Mouse (Mus musculus): ENCODE results near the gene Azi2. TPM values are rescaled to one million over a fixed set of nuclear protein-coding genes. Genes with fewer than 3 reads are reported as not detected.

Gene Azi2
- polyA plus RNA-seq, 1 experiment from 2014 or later = 58.4 TPM

- Histone ChIP-seq H3K27ac (ENCODE audit: low read length) (no peak overlapping the region), H3K4me1 (ENCODE audit: insufficient read depth, low read depth, low read length) (no peaks in the 10 kb centered on the region), H3K36me3 (ENCODE audit: insufficient read depth, low read length) (no peaks in the 10 kb centered on the region), H3K4me2 (replicated peaks; ENCODE audit: low read depth, low read length) (no peak overlapping the region), H3K27me3 (replicated peaks; ENCODE audit: insufficient read depth, low read length) (no peaks in the 10 kb centered on the region), H3K4me3 (ENCODE audit: low read depth, low read length) (no peak overlapping the region), H3K9me3 (ENCODE audit: low read length) (no peaks in the 10 kb centered on the region), H3K9ac (replicated peaks; ENCODE audit: low read depth) (no peak overlapping the region)
- 97% methylated on average over 2 of the region's 2 CpGs for WGBS
- no peak for ATAC-seq
- DNase-seq (ENCODE audit: low spot score) = no peak
- TF ChIP-seq EP300 (IDR thresholded peaks at IDR 0.05) = no peak
- TF ChIP-seq CTCF (IDR thresholded peaks at IDR 0.05) = no peak
Measured at GRCm38 (mm10) chr9:118100484-118100883, 60.2 kb downstream of the Azi2 start.

- Histone ChIP-seq H3K4me1 (ENCODE audit: insufficient read depth, low read depth, low read length) (no peaks in the 10 kb centered on the region), H3K36me3 (ENCODE audit: insufficient read depth, low read length) (no peaks in the 10 kb centered on the region), H3K27ac (ENCODE audit: low read length) (no peak overlapping the region), H3K4me2 (replicated peaks; ENCODE audit: low read depth, low read length) (no peak overlapping the region), H3K9ac (replicated peaks; ENCODE audit: low read depth) (no peak overlapping the region), H3K4me3 (ENCODE audit: low read depth, low read length) (no peak overlapping the region), H3K27me3 (replicated peaks; ENCODE audit: insufficient read depth, low read length) (no peaks in the 10 kb centered on the region), H3K9me3 (ENCODE audit: low read length) (no peaks in the 10 kb centered on the region)
- no peak for TF ChIP-seq CTCF (IDR thresholded peaks at IDR 0.05)
- TF ChIP-seq EP300 (IDR thresholded peaks at IDR 0.05) = no peak
- DNase-seq (ENCODE audit: low spot score) (no peak), ATAC-seq (no peak)
- WGBS = 87% methylated on average over 2 of the region's 2 CpGs
Measured at GRCm38 (mm10) chr9:118101802-118102201, 61.5 kb downstream of the Azi2 start.

GRCm38 (mm10) chr9:118108527-118109011 is 68.3 kb downstream of the Azi2 start:
- no peak for DNase-seq (ENCODE audit: low spot score)
- Histone ChIP-seq H3K36me3 (ENCODE audit: insufficient read depth, low read length) (no peaks in the 10 kb centered on the region), H3K27ac (ENCODE audit: low read length) (no peak overlapping the region), H3K4me1 (ENCODE audit: insufficient read depth, low read depth, low read length) (no peaks in the 10 kb centered on the region), H3K4me2 (replicated peaks; ENCODE audit: low read depth, low read length) (no peak overlapping the region), H3K9ac (replicated peaks; ENCODE audit: low read depth) (no peak overlapping the region), H3K9me3 (ENCODE audit: low read length) (no peaks in the 10 kb centered on the region), H3K27me3 (replicated peaks; ENCODE audit: insufficient read depth, low read length) (no peaks in the 10 kb centered on the region), H3K4me3 (ENCODE audit: low read depth, low read length) (no peak overlapping the region)
- WGBS = 80% methylated on average over 4 of the region's 4 CpGs
- no peak for ATAC-seq
- TF ChIP-seq EP300 (IDR thresholded peaks at IDR 0.05) (no peak), CTCF (IDR thresholded peaks at IDR 0.05) (no peak)

DNA sequence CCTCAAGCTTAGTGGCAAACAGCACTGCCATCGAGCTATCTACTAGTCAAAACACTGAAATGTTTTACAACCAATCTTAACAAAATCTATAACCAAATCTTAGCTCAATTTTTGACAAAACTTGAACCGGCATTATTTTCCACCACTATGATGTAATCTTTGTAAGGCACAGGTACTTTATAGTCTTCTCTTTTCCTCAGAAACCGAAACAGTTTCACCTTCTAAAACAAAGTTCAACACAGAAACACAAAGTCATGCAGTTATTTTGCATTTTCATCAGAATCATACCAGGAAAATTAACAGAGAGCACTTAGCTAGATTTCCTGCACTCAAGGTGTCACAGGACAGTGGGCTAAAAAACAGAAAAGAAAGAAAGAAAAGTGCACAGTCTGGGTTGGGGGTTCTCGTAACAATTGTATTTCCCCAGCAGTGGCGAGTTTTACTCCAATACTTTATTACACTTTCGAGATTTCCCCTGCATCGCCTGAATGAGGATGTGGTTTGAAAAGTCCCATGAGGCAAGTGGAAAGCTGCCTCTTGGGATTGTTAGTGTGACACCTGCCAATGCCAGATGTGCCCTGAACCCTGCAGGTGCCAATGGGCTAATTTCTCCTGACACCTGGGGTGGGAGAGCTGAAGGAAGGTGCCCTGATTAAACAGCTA is 69.5 kb downstream of the Azi2 start:
- Histone ChIP-seq H3K36me3 (ENCODE audit: insufficient read depth, low read length) (no peaks in the 10 kb centered on the region), H3K9me3 (ENCODE audit: low read length) (no peaks in the 10 kb centered on the region), H3K4me1 (ENCODE audit: insufficient read depth, low read depth, low read length) (no peaks in the 10 kb centered on the region), H3K27me3 (replicated peaks; ENCODE audit: insufficient read depth, low read length) (no peaks in the 10 kb centered on the region), H3K27ac (ENCODE audit: low read length) (no peak overlapping the region), H3K4me3 (ENCODE audit: low read depth, low read length) (no peak overlapping the region), H3K4me2 (replicated peaks; ENCODE audit: low read depth, low read length) (no peak overlapping the region), H3K9ac (replicated peaks; ENCODE audit: low read depth) (no peak overlapping the region)
- 88% methylated on average over 7 of the region's 7 CpGs for WGBS
- ATAC-seq (no peak), DNase-seq (ENCODE audit: low spot score) (no peak)
- TF ChIP-seq EP300 (IDR thresholded peaks at IDR 0.05) (no peak), CTCF (IDR thresholded peaks at IDR 0.05) (no peak)

DNA sequence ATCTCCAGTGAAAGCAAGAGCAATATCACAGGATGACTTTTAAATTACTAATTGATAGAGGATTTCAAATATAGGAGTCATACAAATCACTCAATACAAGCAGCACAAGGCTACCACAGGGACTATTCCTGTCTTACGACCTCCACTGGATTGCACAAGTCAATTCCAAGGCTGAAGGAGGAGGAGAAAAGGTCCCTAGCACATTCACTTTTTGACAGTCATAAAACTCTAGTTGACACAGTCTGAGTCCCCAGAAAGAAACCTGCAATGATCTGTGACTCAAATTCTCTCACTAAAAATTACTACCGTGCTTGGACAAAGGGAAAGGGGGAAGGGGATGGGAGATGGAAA is 70.0 kb downstream of the Azi2 start:
- Histone ChIP-seq H3K4me1 (ENCODE audit: insufficient read depth, low read depth, low read length) (no peaks in the 10 kb centered on the region), H3K27ac (ENCODE audit: low read length) (no peak overlapping the region), H3K36me3 (ENCODE audit: insufficient read depth, low read length) (no peaks in the 10 kb centered on the region), H3K9ac (replicated peaks; ENCODE audit: low read depth) (no peak overlapping the region), H3K9me3 (ENCODE audit: low read length) (no peaks in the 10 kb centered on the region), H3K27me3 (replicated peaks; ENCODE audit: insufficient read depth, low read length) (no peaks in the 10 kb centered on the region), H3K4me2 (replicated peaks; ENCODE audit: low read depth, low read length) (no peak overlapping the region), H3K4me3 (ENCODE audit: low read depth, low read length) (no peak overlapping the region)
- WGBS = 84% methylated on average over 2 of the region's 2 CpGs
- TF ChIP-seq EP300 (IDR thresholded peaks at IDR 0.05) (no peak), CTCF (IDR thresholded peaks at IDR 0.05) (no peak)
- DNase-seq (ENCODE audit: low spot score) (no peak), ATAC-seq (no peak)

Small RNA genes lying within 50 kb of the gene (microRNA-seq; reads per million reads assigned to microRNA genes)
- not detected for gene Gm22008

Other genes with a start within 250 kb of the Azi2 start
- 46.2 and 51.2 TPM in 2 replicates for gene Cmc1, start 109.7 kb downstream of the Azi2 start, polyA plus RNA-seq (2015; fragmentation: Nextera tagmentation; extraction: Ambion mirVana)